Mouse (Mus musculus) thymus, postnatal 36 days (tissue): ENCODE measurements around the gene Rabgap1l.

ENCODE experiments used
- DNase-seq, 2 experiments: peaks; one replicate each; pipeline ENCODE4 v3.0.0; 2022; ENCODE audit warnings: mixed read lengths in 2 of 2

Rabgap1l gene

GRCm38 (mm10) chr1:160792686-160793355, at the start of gene Rabgap1l:
TSS of gene Rabgap1l (minus strand) at chr1:160793211.
- peak; percentile 88 to 90 for DNase-seq

GRCm38 (mm10) chr1:160842567-160842966, 49.6 kb upstream of the Rabgap1l start:
- DNase-seq = no peak

- no peak for DNase-seq
These were observed 47.6 kb upstream of the Rabgap1l start for GRCm38 (mm10) chr1:160840618-160841017.

- no peak for DNase-seq
These were observed 46.1 kb upstream of the Rabgap1l start for GRCm38 (mm10) chr1:160839095-160839494.

GRCm38 (mm10) chr1:160834446-160834845, 41.4 kb upstream of the Rabgap1l start:
- DNase-seq = no peak

- DNase-seq = no peak
These were observed 39.4 kb upstream of the Rabgap1l start for GRCm38 (mm10) chr1:160832267-160833021.

- no peak for DNase-seq
These were observed 37.8 kb upstream of the Rabgap1l start for GRCm38 (mm10) chr1:160830608-160831498.

- no peak for DNase-seq
These were observed 32.4 kb upstream of the Rabgap1l start for GRCm38 (mm10) chr1:160825441-160825856.

- DNase-seq = no peak
These were observed 30.6 kb upstream of the Rabgap1l start for GRCm38 (mm10) chr1:160823638-160824037.

GRCm38 (mm10) chr1:160814198-160814597, 21.2 kb upstream of the Rabgap1l start:
- DNase-seq = no peak

GRCm38 (mm10) chr1:160812428-160812827, 19.4 kb upstream of the Rabgap1l start:
- no peak for DNase-seq

GRCm38 (mm10) chr1:160811930-160812329, 18.9 kb upstream of the Rabgap1l start:
- no peak for DNase-seq

GRCm38 (mm10) chr1:160805268-160805667, 12.3 kb upstream of the Rabgap1l start:
- no peak for DNase-seq

GRCm38 (mm10) chr1:160799972-160800371, 7.0 kb upstream of the Rabgap1l start:
- DNase-seq = no peak

GRCm38 (mm10) chr1:160795016-160795415, 2.0 kb upstream of the Rabgap1l start:
- no peak for DNase-seq

- no peak for DNase-seq
These were observed 1.1 kb upstream of the Rabgap1l start for GRCm38 (mm10) chr1:160793791-160794757.

- DNase-seq = no peak
These were observed 790 bp downstream of the Rabgap1l start for GRCm38 (mm10) chr1:160792156-160792685.

GRCm38 (mm10) chr1:160791381-160792155, 1.4 kb downstream of the Rabgap1l start:
- no peak for DNase-seq

GRCm38 (mm10) chr1:160790630-160791029, 2.4 kb downstream of the Rabgap1l start:
- DNase-seq = no peak

- DNase-seq = no peak
These were observed 3.1 kb downstream of the Rabgap1l start for GRCm38 (mm10) chr1:160789876-160790275.

GRCm38 (mm10) chr1:160787926-160788325, 5.1 kb downstream of the Rabgap1l start:
- no peak for DNase-seq
